Mouse (Mus musculus) lung, embryonic 16.5 days (tissue): ENCODE measurements around the gene Lrp5. TPM values are rescaled to one million over a fixed set of nuclear protein-coding genes. Genes with fewer than 3 reads are reported as not detected.

Source experiments
- ATAC-seq: fragments of 200-750 bp; cut with Nextera tagmentation; 2 replicates; pipeline ENCODE4 v1.8.0; 2017; ENCODE audit warnings: low read depth, mild to moderate bottlenecking, moderate library complexity
- H3K27ac ChIP-seq: fragments of 300-500 bp; sonication (generic); 2 replicates; pipeline ENCODE4 v1.5.1; 2014; ENCODE audit warnings: mild to moderate bottlenecking, control low read depth, low read length
- H3K27me3 ChIP-seq: fragments of 300-500 bp; sonication (generic); 2 replicates; pipeline ENCODE4 v1.6.1; 2014; ENCODE audit warnings: low read depth, low read length, mixed read lengths; ENCODE audit not compliant: control insufficient read depth, insufficient read depth
- H3K36me3 ChIP-seq: fragments of 300-500 bp; sonication (generic); 2 replicates; pipeline ENCODE4 v1.6.1; 2014; ENCODE audit warnings: low read length; ENCODE audit not compliant: control insufficient read depth, insufficient read depth
- H3K4me1 ChIP-seq: fragments of 300-500 bp; sonication (generic); replicated peaks from 2 replicates; pipeline ENCODE4 v1.6.1; 2014; ENCODE audit warnings: low read length, mixed read lengths; ENCODE audit not compliant: control insufficient read depth, insufficient read depth
- H3K4me2 ChIP-seq: fragments of 300-500 bp; sonication (generic); 2 replicates; pipeline ENCODE4 v1.6.1; 2014; ENCODE audit warnings: low read depth, low read length, control low read depth
- H3K4me3 ChIP-seq: fragments of 300-500 bp; sonication (generic); 2 replicates; pipeline ENCODE4 v1.5.1; 2014; ENCODE audit warnings: mild to moderate bottlenecking, low read length, control low read depth
- H3K9ac ChIP-seq: fragments of 300-500 bp; sonication (generic); 2 replicates; pipeline ENCODE4 v1.6.1; 2014; ENCODE audit warnings: low read length, control low read depth
- H3K9me3 ChIP-seq: fragments of 300-500 bp; sonication (generic); 2 replicates; pipeline ENCODE4 v1.6.1; 2016; ENCODE audit warnings: low read length; ENCODE audit not compliant: control insufficient read depth
- whole genome bisulfite sequencing: fragments of 180-500 bp; shearing (Covaris S2); extraction: QIAGEN DNeasy Blood & Tissue Kit; methylation state at CpG from one replicate; pipeline ENCODE4 v1.1.7; 2014; 5-methylcytosine and 5-hydroxymethylcytosine counted together
- polyA plus RNA-seq: library from polyadenylated mRNA; unstranded; fragments of >200 nt; fragmentation: Nextera tagmentation; extraction: Ambion mirVana; gene quantifications from 2 replicates; pipeline ENCODE4 v1.2.1, GENCODE M21; 2015

The Lrp5 gene
- polyA plus RNA-seq, 1 experiment from 2014 or later: 7.8 TPM

- H3K9me3 ChIP-seq: no peaks in the 10 kb centered on the region
- WGBS: under 1% methylated on average over 51 of the region's 51 CpGs
- peak within 1 kb of the TSS; percentile 70 for H3K4me3 ChIP-seq
- H3K36me3 ChIP-seq: no peaks in the 10 kb centered on the region
- H3K9ac ChIP-seq: peak within 1 kb of the TSS; percentile 83
- peak within 1 kb of the TSS; percentile 72 for H3K4me2 ChIP-seq
- peak; percentile 97 for ATAC-seq
- no peaks in the 10 kb centered on the region for H3K27me3 ChIP-seq
- H3K27ac ChIP-seq: peak within 1 kb of the TSS; percentile 97
- peaks cover 17% of the 10 kb centered on the region for H3K4me1 ChIP-seq
These were observed 110.6 kb downstream of the Lrp5 start, which contains the start of gene Ppp6r3 for GRCm38 (mm10) chr19:3575632-3576384. Gene Ppp6r3 (minus strand): TSS chr19:3575749.

- peak overlapping the region; percentile 70 for H3K4me3 ChIP-seq
- no peaks in the 10 kb centered on the region for H3K36me3 ChIP-seq
- under 1% methylated on average over 40 of the region's 50 CpGs for WGBS
- peak overlapping the region; percentile 83 for H3K9ac ChIP-seq
- ATAC-seq: peak; percentile 61
- peak overlapping the region; percentile 72 for H3K4me2 ChIP-seq
- peaks cover 17% of the 10 kb centered on the region for H3K4me1 ChIP-seq
- H3K9me3 ChIP-seq: no peaks in the 10 kb centered on the region
- peak overlapping the region; percentile 97 for H3K27ac ChIP-seq
- no peaks in the 10 kb centered on the region for H3K27me3 ChIP-seq
These were observed 111.1 kb downstream of the Lrp5 start for GRCm38 (mm10) chr19:3575276-3575631.

- H3K4me2 ChIP-seq: peak overlapping the region; percentile 72
- no peak for ATAC-seq
- H3K27ac ChIP-seq: peak overlapping the region; percentile 97; the same call in 1 of the 2 replicates
- H3K4me3 ChIP-seq: peak overlapping the region; percentile 70
- H3K9ac ChIP-seq: peak overlapping the region; percentile 83
- peaks cover 17% of the 10 kb centered on the region for H3K4me1 ChIP-seq
- H3K9me3 ChIP-seq: no peaks in the 10 kb centered on the region
- under 1% methylated on average over 9 of the region's 9 CpGs for WGBS
- no peaks in the 10 kb centered on the region for H3K27me3 ChIP-seq
- H3K36me3 ChIP-seq: no peaks in the 10 kb centered on the region
These were observed 111.7 kb downstream of the Lrp5 start for GRCm38 (mm10) chr19:3574593-3575094.

- Histone ChIP-seq H3K36me3 (no peaks in the 10 kb centered on the region), H3K27ac (peak overlapping the region; percentile 23; the same call in 1 of the 2 replicates), H3K9ac (no peak overlapping the region), H3K4me1 (peaks cover 38% of the 10 kb centered on the region), H3K9me3 (no peaks in the 10 kb centered on the region), H3K4me2 (peak overlapping the region; percentile 19; the same call in 1 of the 2 replicates), H3K27me3 (no peaks in the 10 kb centered on the region), H3K4me3 (no peak overlapping the region)
- 49% methylated on average over 3 of the region's 3 CpGs for WGBS
- ATAC-seq: peak; percentile 79; the same call in 1 of the 2 replicates
These were observed 122.1 kb downstream of the Lrp5 start for GRCm38 (mm10) chr19:3564309-3564708.

- Histone ChIP-seq H3K9me3 (peaks cover 2% of the 10 kb centered on the region; the same call in 1 of the 2 replicates), H3K9ac (no peak overlapping the region), H3K27ac (peak overlapping the region; percentile 27; the same call in 1 of the 2 replicates), H3K4me1 (peaks cover 26% of the 10 kb centered on the region), H3K36me3 (no peaks in the 10 kb centered on the region), H3K27me3 (no peaks in the 10 kb centered on the region), H3K4me3 (no peak overlapping the region), H3K4me2 (no peak overlapping the region)
- WGBS: 74% methylated on average over 6 of the region's 6 CpGs
- peak; percentile 49; the same call in 1 of the 2 replicates for ATAC-seq
These were observed 123.6 kb downstream of the Lrp5 start for GRCm38 (mm10) chr19:3562752-3563151.

GRCm38 (mm10) chr19:3562298-3562697, 124.1 kb downstream of the Lrp5 start:
- H3K9me3 ChIP-seq: peaks cover 2% of the 10 kb centered on the region; the same call in 1 of the 2 replicates
- no peaks in the 10 kb centered on the region for H3K27me3 ChIP-seq
- H3K4me1 ChIP-seq: peaks cover 30% of the 10 kb centered on the region
- H3K9ac ChIP-seq: no peak overlapping the region
- no peak overlapping the region for H3K4me3 ChIP-seq
- no peaks in the 10 kb centered on the region for H3K36me3 ChIP-seq
- WGBS: 88% methylated on average over 2 of the region's 2 CpGs
- no peak overlapping the region for H3K4me2 ChIP-seq
- H3K27ac ChIP-seq: no peak overlapping the region
- ATAC-seq: no peak

- H3K4me3 ChIP-seq: no peak overlapping the region
- ATAC-seq: no peak
- H3K4me1 ChIP-seq: peaks cover 10% of the 10 kb centered on the region
- H3K27me3 ChIP-seq: no peaks in the 10 kb centered on the region
- H3K36me3 ChIP-seq: no peaks in the 10 kb centered on the region
- no peak overlapping the region for H3K4me2 ChIP-seq
- no peak overlapping the region for H3K9ac ChIP-seq
- H3K27ac ChIP-seq: no peak overlapping the region
- peaks cover 2% of the 10 kb centered on the region; the same call in 1 of the 2 replicates for H3K9me3 ChIP-seq
- 80% methylated on average over 2 of the region's 2 CpGs for WGBS
These were observed 130.1 kb downstream of the Lrp5 start for GRCm38 (mm10) chr19:3556169-3556827.

GRCm38 (mm10) chr19:3554785-3555184, 131.6 kb downstream of the Lrp5 start:
- Histone ChIP-seq H3K4me3 (no peak overlapping the region), H3K4me1 (peaks cover 10% of the 10 kb centered on the region), H3K27ac (no peak overlapping the region), H3K4me2 (no peak overlapping the region), H3K9me3 (peaks cover 2% of the 10 kb centered on the region; the same call in 1 of the 2 replicates), H3K27me3 (no peaks in the 10 kb centered on the region), H3K9ac (no peak overlapping the region), H3K36me3 (no peaks in the 10 kb centered on the region)
- no peak for ATAC-seq
- 91% methylated on average over 8 of the region's 8 CpGs for WGBS

GRCm38 (mm10) chr19:3551573-3552159, 134.7 kb downstream of the Lrp5 start:
- no peaks in the 10 kb centered on the region for H3K27me3 ChIP-seq
- H3K9ac ChIP-seq: no peak overlapping the region
- H3K4me3 ChIP-seq: no peak overlapping the region
- no peak overlapping the region for H3K27ac ChIP-seq
- no peaks in the 10 kb centered on the region for H3K9me3 ChIP-seq
- no peak overlapping the region for H3K4me2 ChIP-seq
- peak; percentile 28; the same call in 1 of the 2 replicates for ATAC-seq
- WGBS: 51% methylated on average over 4 of the region's 4 CpGs
- peaks cover 4% of the 10 kb centered on the region for H3K4me1 ChIP-seq
- 0 out of 2 replicates have a peak, but pooled peaks cover 2% of the 10 kb centered on the region for H3K36me3 ChIP-seq
